Mouse (Mus musculus): ENCODE results near the gene Olfr1370.
"Not testable (repeated sequence)": the region's sequence is repeated elsewhere in the genome, so short reads cannot be mapped to it uniquely, and the experiment has no call there.

GRCm38 (mm10) chr13:21111183-21111582 is 36.4 kb upstream of the Olfr1370 start, which contains the start of gene Olfr1369-ps1:
- not testable (repeated sequence) for TF ChIP-seq MAFK (IDR thresholded peaks at IDR 0.05; ENCODE audit: insufficient read depth, low read depth, low read length); HCFC1 (IDR thresholded peaks at IDR 0.05; ENCODE audit: borderline replicate concordance, insufficient read depth, low read length); CHD2 (IDR thresholded peaks at IDR 0.05; ENCODE audit: low read depth, low read length); ZNF384 (IDR thresholded peaks at IDR 0.05; ENCODE audit: low read depth, low read length)

Measured in ES-E14 (cell line).